Mouse (Mus musculus) thymus, adult 2 months (tissue): ENCODE results near the gene Evi2.

Experiments used
- CTCF ChIP-seq: fragments of 200-500 bp; IDR thresholded peaks from 2 replicates; pipeline ENCODE4 v1.5.1; 2012; ENCODE audit warnings: mild to moderate bottlenecking, control low read depth, low read length, moderate library complexity, borderline replicate concordance; ENCODE audit not compliant: control insufficient read depth, poor library complexity, insufficient read depth; ENCODE audit errors: extremely low read depth
- POLR2A ChIP-seq: fragments of 200-500 bp; IDR thresholded peaks from 2 replicates; pipeline ENCODE4 v1.6.1; 2012; ENCODE audit warnings: mild to moderate bottlenecking, low read length, control low read depth, moderate library complexity; ENCODE audit not compliant: control insufficient read depth, poor library complexity, insufficient read depth; ENCODE audit errors: extremely low read depth

DNA sequence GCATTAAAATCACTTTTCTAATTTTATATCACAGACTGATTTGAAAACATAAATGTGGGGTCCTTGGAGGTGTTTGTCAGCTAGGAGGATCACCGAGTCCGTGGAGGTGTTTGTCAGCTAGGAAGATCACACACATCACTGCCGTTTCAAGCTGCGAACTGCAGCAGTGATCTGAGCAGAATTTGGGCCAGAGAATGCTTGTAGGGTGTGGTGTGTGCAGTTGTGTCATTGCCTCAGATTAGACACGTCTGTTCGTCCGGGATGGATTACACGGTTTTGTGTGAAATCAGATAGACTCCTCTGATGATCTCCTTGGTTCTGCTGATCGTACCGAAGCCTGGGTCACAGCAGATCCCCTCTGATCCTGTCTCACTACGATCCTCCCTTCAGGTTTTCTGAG is 385 bp upstream of the Evi2 start:
- TF ChIP-seq POLR2A = no peak
- TF ChIP-seq CTCF = no peak
